Mouse (Mus musculus): ENCODE data around the gene Scube1. TPM values are rescaled to one million over a fixed set of nuclear protein-coding genes. Genes with fewer than 3 reads are reported as not detected.
A peak's percentile ranks its signal among the peaks of the same experiment; 100 is the strongest.

Gene Scube1
- polyA plus RNA-seq, 1 experiment: not detected

DNA sequence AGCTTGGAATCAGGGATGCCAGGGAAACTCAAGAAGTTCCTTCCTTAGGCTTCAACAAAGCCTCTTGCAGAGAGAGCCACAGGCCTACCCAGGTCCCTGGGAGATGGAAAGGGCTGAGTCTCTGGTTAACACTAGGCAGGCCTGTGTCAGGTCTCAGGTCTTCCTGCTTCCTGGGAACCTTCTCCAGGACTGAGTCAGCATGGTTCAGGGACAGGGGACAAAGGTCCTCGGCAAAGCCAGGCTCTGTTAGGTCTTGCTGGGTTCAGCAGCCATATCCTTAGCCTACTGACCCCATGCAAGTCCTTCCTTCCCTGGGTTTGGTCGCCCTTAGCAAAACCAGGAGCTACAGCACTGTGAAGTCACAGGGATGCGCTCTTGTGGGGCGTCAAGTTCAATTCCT is 134.0 kb downstream of the Scube1 start:
- no peak for TF ChIP-seq GATA1 (IDR thresholded peaks at IDR 0.05; ENCODE audit: low read length)
- TF ChIP-seq TAL1 (IDR thresholded peaks at IDR 0.05; ENCODE audit: low read length): no peak
- H3K36me3 ChIP-seq (ENCODE audit: control insufficient read depth): peaks cover 89% of the 10 kb centered on the region
- no peaks in the 10 kb centered on the region; the same call in 1 of the 2 replicates for H3K27me3 ChIP-seq (ENCODE audit: control insufficient read depth)
- peaks cover 68% of the 10 kb centered on the region for H3K4me1 ChIP-seq (ENCODE audit: control insufficient read depth)
- H3K4me3 ChIP-seq (replicated peaks): peak overlapping the region; percentile 84
- peaks cover 14% of the 10 kb centered on the region for H3K9me3 ChIP-seq (ENCODE audit: control insufficient read depth, low read length)

DNA sequence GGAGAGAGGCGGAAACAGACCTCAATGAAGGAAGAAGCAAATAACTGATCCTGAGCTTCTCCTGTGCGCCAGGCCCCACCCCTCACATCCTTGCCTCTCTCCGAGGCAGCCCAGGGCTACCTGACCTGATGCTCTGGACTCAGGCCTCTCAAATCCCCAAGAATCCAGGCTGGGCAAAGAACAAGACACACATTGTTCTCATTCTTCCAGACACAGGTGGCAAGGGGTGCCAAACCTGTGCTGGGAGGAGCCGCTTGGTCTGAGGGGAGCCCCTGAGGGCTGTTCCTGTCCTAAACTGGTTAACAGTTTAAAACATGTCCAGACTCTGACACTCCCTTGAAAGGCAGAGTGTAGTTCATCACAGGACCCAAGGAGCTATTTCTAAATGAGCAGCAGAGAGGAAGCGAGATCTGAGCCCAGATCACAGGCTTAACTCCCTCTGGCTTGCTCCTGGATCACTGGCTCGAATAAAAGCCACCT is 140.0 kb downstream of the Scube1 start:
- Histone ChIP-seq H3K4me1 (ENCODE audit: control insufficient read depth) (peaks cover 41% of the 10 kb centered on the region), H3K36me3 (ENCODE audit: control insufficient read depth) (peaks cover 99% of the 10 kb centered on the region)

DNA sequence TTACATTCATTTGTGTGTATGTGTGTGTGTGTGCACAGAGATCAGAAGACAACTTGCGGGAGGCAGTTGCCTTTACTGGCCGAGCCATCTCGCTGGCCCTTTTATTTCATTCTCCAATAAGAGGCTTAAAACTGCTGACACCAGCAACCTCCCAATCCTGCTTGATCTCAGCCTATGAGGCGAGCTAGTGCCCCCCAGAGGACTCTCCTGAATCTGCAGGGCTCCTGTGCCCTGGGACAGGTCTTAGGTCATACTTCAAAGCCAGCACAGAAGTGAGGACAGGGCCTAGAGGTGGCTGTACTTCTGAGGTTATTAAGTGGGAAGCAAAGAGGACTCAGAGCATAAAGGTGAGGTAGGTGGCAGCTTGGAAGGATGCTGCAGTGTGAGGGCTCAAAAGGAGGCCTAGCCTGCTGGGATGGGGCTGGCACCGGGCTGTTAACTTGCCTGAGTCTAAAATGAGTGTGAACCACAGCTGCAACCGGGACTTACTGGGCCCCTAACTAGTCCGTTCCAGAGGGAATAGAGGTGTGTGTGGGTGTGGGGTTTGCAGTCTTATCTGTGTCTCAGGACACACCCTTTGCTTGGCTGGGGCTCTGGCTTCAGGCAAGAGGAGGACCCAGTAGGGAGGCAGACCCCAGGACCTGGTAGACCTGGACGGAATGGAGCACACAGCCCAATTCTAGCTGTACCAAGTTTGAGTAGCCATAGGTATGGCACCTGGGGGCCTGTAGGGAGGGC is 141.2 kb downstream of the Scube1 start:
- no peaks in the 10 kb centered on the region; the same call in 1 of the 2 replicates for H3K27me3 ChIP-seq (ENCODE audit: control insufficient read depth)
- TF ChIP-seq GATA1 (IDR thresholded peaks at IDR 0.05; ENCODE audit: low read length): no peak
- no peak for TF ChIP-seq TAL1 (IDR thresholded peaks at IDR 0.05; ENCODE audit: low read length)
- H3K36me3 ChIP-seq (ENCODE audit: control insufficient read depth): peaks cover 99% of the 10 kb centered on the region
- H3K4me3 ChIP-seq (replicated peaks): peak overlapping the region; percentile 40
- peaks cover 16% of the 10 kb centered on the region for H3K9me3 ChIP-seq (ENCODE audit: control insufficient read depth, low read length)
- peaks cover 35% of the 10 kb centered on the region for H3K4me1 ChIP-seq (ENCODE audit: control insufficient read depth)

More for the DNA sequence above, 140.0 kb downstream of the Scube1 start:
- TF ChIP-seq TAL1 (IDR thresholded peaks at IDR 0.05; ENCODE audit: low read length): no peak
- TF ChIP-seq GATA1 (IDR thresholded peaks at IDR 0.05; ENCODE audit: low read length): no peak
- Histone ChIP-seq H3K4me3 (replicated peaks) (no peak overlapping the region), H3K27me3 (ENCODE audit: control insufficient read depth) (no peaks in the 10 kb centered on the region; the same call in 1 of the 2 replicates), H3K9me3 (ENCODE audit: control insufficient read depth, low read length) (peaks cover 16% of the 10 kb centered on the region)

DNA sequence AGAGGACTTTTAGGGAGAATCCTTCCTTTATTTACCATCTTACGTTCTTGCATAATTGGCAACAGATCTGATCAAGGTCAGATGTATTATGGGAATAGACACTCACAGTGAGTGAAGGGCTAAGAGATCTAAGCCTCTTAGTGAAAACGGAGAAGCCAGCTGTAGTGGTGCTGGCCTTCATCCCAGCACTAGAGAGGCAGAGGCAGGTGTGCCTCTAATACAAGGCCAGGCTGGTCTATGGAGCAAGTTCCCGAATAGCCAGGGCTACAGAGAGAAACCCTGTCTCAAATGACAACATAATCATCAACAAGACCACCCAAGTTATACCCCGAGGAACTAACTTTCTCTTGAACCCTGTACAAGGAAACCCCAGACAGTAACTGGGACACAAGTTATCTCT is 141.9 kb downstream of the Scube1 start:
- no peaks in the 10 kb centered on the region; the same call in 1 of the 2 replicates for H3K27me3 ChIP-seq (ENCODE audit: control insufficient read depth)

DNA sequence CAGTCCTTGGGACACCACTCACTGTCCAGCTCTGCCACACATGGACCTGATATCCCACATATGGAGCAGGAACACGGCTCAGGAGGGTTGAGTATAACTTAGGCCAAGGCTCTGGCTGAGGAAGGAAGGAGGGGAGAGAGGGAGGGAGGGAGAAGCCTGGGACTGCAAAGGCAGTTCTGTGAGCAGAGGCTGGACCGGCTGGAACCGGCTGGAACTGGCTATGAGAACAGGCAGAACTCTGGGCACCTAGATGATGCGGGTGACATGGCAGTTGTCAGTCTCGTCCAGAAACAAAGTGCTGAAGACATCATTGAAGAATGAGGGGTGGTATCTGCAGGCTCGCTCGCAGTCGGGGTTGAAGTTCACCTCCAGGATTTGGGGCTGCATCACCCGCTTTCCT is 148.2 kb downstream of the Scube1 start:
- Histone ChIP-seq H3K36me3 (ENCODE audit: control insufficient read depth) (peaks cover 96% of the 10 kb centered on the region), H3K27me3 (ENCODE audit: control insufficient read depth) (no peaks in the 10 kb centered on the region), H3K4me3 (replicated peaks) (no peak overlapping the region), H3K9me3 (ENCODE audit: control insufficient read depth, low read length) (no peaks in the 10 kb centered on the region), H3K4me1 (ENCODE audit: control insufficient read depth) (peaks cover 11% of the 10 kb centered on the region)
- no peak for TF ChIP-seq TAL1 (IDR thresholded peaks at IDR 0.05; ENCODE audit: low read length)
- no peak for TF ChIP-seq GATA1 (IDR thresholded peaks at IDR 0.05; ENCODE audit: low read length)

More for the DNA sequence above, 141.9 kb downstream of the Scube1 start:
- no peak for TF ChIP-seq GATA1 (IDR thresholded peaks at IDR 0.05; ENCODE audit: low read length)
- TF ChIP-seq TAL1 (IDR thresholded peaks at IDR 0.05; ENCODE audit: low read length): no peak
- H3K4me1 ChIP-seq (ENCODE audit: control insufficient read depth): peaks cover 33% of the 10 kb centered on the region
- H3K36me3 ChIP-seq (ENCODE audit: control insufficient read depth): peaks cover 99% of the 10 kb centered on the region
- no peak overlapping the region for H3K4me3 ChIP-seq (replicated peaks)
- H3K9me3 ChIP-seq (ENCODE audit: control insufficient read depth, low read length): peaks cover 16% of the 10 kb centered on the region

DNA sequence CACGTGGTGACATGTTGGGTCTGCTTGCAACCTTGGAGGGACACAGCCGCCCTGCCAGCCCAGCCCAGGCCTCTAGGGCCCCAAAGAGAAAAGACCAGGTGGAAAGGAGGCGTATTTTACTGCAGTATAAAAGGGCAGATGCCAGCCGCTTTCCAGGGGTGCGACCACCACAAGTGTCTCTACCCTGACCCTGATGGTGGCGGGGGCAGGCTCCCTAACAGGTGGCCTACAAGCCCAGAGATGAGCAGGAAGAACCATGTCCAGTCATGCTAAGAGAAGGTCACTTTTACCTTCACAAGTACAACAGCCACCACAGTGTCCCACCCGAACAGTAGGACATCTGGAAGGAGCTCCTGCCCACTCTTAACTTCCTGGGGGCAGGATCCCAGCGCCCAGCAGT is 149.3 kb downstream of the Scube1 start:
- Histone ChIP-seq H3K27me3 (ENCODE audit: control insufficient read depth) (no peaks in the 10 kb centered on the region), H3K9me3 (ENCODE audit: control insufficient read depth, low read length) (no peaks in the 10 kb centered on the region), H3K4me1 (ENCODE audit: control insufficient read depth) (peaks cover 19% of the 10 kb centered on the region), H3K4me3 (replicated peaks) (no peak overlapping the region), H3K36me3 (ENCODE audit: control insufficient read depth) (peaks cover 96% of the 10 kb centered on the region)
- no peak for TF ChIP-seq GATA1 (IDR thresholded peaks at IDR 0.05; ENCODE audit: low read length)
- TF ChIP-seq TAL1 (IDR thresholded peaks at IDR 0.05; ENCODE audit: low read length): no peak

DNA sequence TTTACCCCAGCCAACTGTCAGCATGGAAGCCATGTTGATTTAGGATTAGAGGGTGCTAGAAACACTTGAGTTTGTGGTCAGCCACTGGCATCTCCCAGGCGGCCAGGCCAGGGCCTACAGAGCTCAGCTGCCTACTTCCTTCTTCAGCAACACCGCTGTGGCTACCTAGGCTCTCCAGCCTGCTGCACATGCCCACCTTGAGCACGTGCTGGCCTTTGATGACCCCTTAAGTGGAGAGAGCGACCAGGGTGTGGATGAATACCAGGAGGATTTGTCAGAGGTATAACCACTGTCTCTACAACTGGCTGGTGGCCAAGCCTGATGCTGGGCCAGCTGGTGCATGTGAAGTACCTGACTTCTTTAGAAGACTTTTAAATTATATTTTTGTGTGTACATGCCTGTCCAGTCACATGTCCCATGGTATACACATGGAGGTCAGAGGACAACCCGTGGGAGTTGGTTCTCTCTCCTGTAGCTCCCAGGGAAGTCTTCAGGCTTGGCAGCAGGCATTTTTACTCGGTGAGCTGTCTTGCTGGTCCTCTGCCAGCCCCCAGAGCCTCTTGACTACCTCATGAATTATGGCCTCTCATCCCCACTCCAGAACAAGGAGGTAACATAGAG is 150.0 kb downstream of the Scube1 start:
- H3K36me3 ChIP-seq (ENCODE audit: control insufficient read depth): peaks cover 96% of the 10 kb centered on the region
- peaks cover 26% of the 10 kb centered on the region for H3K4me1 ChIP-seq (ENCODE audit: control insufficient read depth)
- TF ChIP-seq TAL1 (IDR thresholded peaks at IDR 0.05; ENCODE audit: low read length): no peak
- no peak for TF ChIP-seq GATA1 (IDR thresholded peaks at IDR 0.05; ENCODE audit: low read length)
- no peaks in the 10 kb centered on the region for H3K9me3 ChIP-seq (ENCODE audit: control insufficient read depth, low read length)
- H3K4me3 ChIP-seq (replicated peaks): no peak overlapping the region
- no peaks in the 10 kb centered on the region for H3K27me3 ChIP-seq (ENCODE audit: control insufficient read depth)

DNA sequence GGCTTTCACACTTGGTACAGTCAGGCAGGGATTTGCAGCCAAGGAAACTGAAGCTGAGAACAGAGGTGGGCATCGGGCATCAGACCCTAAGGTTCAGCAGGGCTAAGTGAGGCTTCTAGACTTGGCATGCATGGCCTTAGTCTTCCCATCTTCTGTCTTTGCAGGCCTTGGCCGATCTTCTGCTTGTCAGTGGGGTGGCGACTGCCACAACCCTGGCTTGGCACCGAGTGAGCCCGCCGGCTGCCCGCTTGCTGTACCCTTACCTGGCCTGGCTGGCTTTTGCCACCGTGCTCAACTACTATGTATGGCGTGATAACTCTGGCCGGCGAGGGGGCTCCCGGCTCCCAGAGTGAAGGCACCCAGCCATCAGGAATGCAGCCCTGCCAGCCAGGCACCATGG is 151.2 kb downstream of the Scube1 start:
- Histone ChIP-seq H3K9me3 (ENCODE audit: control insufficient read depth, low read length) (no peaks in the 10 kb centered on the region), H3K4me3 (replicated peaks) (no peak overlapping the region), H3K4me1 (ENCODE audit: control insufficient read depth) (peaks cover 34% of the 10 kb centered on the region), H3K27me3 (ENCODE audit: control insufficient read depth) (no peaks in the 10 kb centered on the region), H3K36me3 (ENCODE audit: control insufficient read depth) (peaks cover 89% of the 10 kb centered on the region)
- no peak for TF ChIP-seq TAL1 (IDR thresholded peaks at IDR 0.05; ENCODE audit: low read length)
- no peak for TF ChIP-seq GATA1 (IDR thresholded peaks at IDR 0.05; ENCODE audit: low read length)

DNA sequence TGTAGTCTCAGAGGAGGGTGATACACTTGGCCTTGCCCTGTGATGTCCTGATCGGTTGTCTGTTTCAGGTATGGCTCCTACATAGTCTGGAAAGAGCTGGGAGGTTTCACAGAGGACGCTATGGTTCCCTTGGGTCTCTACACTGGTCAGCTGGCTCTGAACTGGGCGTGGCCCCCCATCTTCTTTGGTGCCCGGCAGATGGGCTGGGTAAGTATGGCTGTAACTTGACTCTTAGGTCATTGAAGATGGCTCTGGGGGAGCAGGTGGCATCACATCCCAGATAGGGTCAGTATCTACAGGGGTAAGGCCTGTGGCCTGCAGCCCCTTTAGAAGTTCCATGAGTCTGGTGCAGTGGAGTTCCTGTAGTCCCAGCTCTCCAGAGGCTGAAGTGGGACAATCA is 152.7 kb downstream of the Scube1 start:
- H3K9me3 ChIP-seq (ENCODE audit: control insufficient read depth, low read length): no peaks in the 10 kb centered on the region
- peaks cover 47% of the 10 kb centered on the region for H3K4me1 ChIP-seq (ENCODE audit: control insufficient read depth)
- no peak overlapping the region for H3K4me3 ChIP-seq (replicated peaks)
- H3K27me3 ChIP-seq (ENCODE audit: control insufficient read depth): no peaks in the 10 kb centered on the region
- peaks cover 89% of the 10 kb centered on the region for H3K36me3 ChIP-seq (ENCODE audit: control insufficient read depth)
- no peak for TF ChIP-seq GATA1 (IDR thresholded peaks at IDR 0.05; ENCODE audit: low read length)
- no peak for TF ChIP-seq TAL1 (IDR thresholded peaks at IDR 0.05; ENCODE audit: low read length)

All from erythroblast, embryonic 14.5 days (primary cell).